Mouse (Mus musculus): ENCODE results near the gene Stbd1.

DNA sequence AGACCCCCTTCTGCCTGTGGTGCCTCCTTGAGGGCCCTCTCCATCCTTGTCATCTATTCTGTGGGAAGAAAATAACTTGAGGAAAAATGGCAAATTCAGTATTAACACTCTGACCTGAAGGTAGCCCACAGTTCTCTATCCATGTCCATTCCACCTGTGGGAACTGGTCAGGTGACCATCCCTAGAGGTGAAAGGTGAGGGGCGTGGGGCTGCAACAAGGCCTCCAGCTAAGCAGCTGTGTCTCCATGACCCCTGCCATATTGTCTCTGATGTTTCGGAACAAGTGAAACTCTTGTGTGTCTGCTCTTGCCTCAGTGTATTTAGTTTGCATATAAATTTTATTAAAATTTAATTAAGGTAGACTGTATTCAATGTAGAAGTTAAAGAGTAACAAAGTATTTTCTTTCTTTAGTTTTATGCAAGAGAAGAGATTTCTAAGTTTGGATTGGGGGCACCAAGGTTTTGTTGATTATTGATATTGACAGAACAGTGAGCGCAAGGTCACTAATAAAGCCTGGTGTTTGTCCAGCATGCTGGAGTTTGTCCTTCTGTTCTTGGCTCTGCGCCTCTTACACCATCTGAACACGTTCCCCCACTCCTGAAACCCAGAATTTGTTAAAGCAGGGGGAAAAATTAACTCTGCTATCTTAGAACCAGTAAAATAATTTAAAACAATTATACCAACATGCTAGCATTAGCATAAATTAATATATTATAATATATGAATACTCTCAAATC, 4.8 kb downstream of the Stbd1 start:
- TF ChIP-seq GATA1 (IDR thresholded peaks at IDR 0.05; ENCODE audit: low read length) (no peak), TAL1 (IDR thresholded peaks at IDR 0.05; ENCODE audit: low read length) (no peak)
